Mouse (Mus musculus): Measurements from ENCODE around the gene Zc3h10.
"Not testable (repeated sequence)": the region's sequence is repeated elsewhere in the genome, so short reads cannot be mapped to it uniquely, and the experiment has no call there.

Zc3h10 gene

DNA sequence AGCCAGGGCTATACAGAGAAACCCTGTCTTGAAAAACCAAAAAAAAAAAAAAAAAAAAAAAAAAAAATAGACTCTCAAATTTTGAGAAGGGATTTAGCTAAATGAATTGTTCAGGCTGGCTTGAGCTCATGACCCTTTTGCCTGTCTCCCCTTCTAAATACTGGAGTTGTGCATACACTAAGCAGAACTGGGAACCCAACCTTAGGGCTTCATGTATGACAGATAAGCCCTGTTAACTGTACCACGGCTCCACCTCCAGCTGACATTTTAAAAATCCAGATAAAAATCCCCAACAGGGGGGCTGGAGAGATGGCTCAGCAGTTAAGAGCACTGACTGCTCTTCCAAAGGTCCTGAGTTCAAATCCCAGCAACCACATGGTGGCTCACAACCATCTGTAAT, 8.0 kb upstream of the Zc3h10 start:
- DNase-seq (ENCODE audit: low read depth, low spot score): not testable (repeated sequence)

DNA sequence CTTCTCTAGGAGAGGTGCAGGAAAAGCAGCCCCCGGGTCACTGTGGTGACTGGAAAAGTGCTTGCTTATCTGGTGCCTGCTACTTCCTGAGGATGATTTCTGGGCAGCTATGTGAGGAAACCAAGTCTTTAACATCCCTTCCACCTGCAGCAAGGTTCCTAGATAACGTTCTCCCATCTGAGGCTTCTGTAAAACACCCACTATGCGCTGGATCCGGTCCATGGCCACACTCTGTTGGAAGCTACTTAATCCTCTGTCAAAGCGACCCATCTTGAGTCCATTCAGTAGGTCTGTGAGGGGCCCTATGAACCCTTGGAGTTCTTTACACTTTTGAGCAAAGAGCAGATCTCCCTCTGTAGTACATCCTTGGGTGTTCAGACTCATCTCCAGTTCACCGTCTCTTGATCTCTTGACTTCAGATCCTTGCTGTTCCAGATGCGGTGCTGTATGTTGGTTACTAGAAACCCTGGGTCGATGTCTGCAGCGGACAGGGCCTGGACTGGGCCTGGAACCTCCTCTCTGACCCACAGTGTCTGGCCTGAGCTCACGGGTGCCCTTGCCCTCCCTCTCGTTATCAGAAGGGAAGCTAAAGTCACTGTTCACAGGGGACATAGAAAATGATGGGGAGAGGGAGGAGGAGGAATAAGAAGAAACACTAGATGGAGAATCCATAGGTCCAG, 2.7 kb upstream of the Zc3h10 start:
- DNase-seq (ENCODE audit: low read depth, low spot score): not testable (repeated sequence)

DNA sequence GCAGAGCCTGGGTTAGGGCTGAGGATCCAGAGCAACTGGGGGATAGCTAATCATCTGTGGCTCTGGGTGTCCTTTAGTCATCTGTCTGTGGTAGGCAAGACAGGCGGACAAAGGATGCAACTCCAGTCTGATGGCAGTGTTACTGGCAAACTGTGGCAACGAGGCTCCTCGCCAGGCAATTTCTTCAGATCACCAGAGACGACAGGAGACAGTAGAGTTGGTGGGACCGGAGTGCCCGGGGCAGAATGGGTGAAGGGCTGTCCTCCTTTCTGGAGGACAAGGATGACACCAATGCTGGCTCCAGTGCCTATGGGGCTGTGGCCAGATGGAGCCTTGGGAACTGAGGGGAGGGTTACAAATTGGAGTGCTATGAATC, 2.1 kb upstream of the Zc3h10 start:
- DNase-seq (ENCODE audit: low read depth, low spot score): peak; percentile 28

DNA sequence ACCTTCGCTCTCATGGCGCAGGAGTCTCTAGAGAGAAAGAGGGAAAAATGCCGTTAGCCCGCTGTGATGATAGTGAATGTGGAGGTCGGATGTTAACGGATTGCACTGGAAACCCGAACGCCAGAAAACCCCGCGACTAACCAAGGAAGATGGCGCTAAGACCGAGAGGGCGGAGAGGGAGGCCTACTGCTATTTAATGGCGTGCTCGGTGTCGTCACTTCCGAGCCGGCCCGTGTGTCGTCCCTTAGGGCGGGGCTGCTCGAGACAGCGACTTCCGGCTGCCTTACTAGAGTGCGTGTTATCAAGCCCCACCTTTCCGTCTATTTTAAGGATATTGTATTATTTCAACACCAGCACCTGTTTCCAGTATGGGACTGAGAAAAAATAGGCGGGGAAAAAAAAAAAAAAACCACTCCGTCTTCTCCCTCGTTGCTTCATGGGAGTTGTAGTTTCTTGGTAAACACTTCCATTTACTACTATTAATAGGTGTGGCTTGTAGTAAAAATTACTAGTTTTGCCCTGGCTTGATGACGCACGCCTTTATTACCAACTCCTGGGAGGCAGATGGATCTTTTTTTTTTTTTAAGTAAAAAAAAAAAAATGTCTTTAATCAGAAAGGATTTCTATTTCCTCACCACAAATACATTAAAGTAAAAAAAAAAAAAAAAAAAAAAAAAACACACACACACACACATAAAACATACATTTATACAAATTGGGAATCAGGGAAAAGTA, 1.5 kb upstream of the Zc3h10 start, which contains the start of gene Rpl41:
Gene Rpl41, minus strand, starts transcription at position 359 of the 735 bp plus-strand sequence.
- DNase-seq (ENCODE audit: low read depth, low spot score): peak; percentile 99

DNA sequence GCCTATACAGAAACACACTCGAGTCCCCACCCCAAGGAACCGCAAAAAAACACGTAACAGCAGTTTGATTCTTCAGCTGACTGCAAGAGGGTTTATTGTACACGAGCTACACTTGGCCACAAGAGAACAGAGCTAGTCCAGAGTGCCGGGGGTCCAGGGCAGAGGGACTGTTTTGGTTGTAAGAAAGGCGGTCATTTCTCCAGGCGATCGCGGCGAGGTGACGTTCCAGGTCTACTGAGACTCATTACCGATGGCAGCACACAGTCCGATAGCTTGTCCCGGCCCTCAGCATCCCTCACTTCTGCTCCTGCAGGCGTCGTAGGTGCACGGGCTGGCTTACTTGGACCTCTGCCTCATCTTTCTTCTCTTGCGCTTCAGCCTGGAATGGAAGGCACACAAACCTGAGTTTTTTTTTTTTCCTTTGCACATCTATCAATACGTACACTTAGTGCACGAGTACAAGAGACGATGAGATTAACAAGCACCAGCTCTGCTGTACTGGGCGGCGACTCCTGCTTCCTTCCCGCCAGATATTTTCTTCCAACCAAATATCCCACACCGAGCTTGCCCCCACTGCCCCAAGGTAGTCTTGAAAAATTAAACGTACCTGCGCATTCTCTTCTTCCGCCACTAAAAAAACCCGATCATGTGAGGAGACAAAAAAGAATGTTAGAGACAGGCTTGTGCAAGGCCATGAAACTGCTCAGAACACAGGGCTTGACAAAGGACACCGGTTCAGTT, 647 bp upstream of the Zc3h10 start:
- not testable (repeated sequence) for DNase-seq (ENCODE audit: low read depth, low spot score)

DNA sequence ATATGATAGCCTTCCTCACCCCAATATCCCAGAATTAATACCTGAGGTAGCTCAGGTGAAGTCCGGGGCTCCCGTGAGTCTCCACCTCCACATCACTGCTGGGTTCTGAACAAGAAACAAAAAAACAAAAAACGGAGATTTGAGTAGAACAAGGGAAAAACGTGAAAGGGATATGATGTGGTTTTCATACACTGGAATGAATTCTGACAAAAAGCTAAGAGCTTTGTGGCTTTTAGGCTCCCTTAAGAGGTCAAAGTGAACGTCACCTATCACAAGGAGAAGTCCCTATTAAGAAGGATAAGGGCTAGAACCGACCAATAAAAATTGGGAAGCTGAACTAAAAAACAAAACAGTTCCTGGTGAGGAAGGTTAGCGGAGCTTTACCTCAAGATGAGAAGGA, 787 bp downstream of the Zc3h10 start:
- peak; percentile 55 for DNase-seq (ENCODE audit: low read depth, low spot score)

DNA sequence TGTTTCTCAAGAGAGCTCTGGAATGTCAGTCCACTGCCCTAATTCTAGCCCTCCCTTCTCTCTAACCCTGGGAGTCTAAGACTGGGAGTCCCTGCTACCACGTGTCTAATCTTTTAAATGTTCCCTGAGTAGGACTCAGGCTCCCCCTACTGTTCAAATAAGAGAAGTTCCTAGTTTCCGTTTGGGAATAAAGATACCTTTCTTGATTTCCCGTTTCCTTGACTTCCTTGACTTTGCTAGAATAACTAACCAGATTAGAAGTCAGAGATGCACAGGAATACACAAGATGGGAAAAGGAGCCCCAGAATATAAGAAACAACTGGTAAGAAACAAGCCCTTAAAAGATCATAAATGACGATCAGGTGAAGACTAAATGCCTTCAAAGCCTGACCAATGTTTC, 1.2 kb downstream of the Zc3h10 start:
- peak; percentile 71 for DNase-seq (ENCODE audit: low read depth, low spot score)

DNA sequence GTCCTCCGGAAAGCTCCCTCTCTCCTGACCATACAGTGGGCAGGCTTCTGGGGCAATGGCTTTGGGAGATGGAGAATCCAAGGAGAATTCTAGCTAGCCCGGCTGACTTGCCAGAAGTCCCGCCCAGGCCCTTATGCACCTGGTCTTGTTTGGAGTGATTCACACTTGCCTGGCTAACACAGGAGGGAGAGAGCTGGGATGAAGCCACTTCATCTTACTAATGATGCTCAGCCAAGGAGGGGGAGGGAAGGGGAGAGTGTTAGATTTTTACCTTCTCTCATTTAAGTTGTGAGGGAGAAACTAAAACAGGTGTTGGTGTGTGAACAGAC, 2.0 kb downstream of the Zc3h10 start:
- no peak for DNase-seq (ENCODE audit: low read depth, low spot score)

DNA sequence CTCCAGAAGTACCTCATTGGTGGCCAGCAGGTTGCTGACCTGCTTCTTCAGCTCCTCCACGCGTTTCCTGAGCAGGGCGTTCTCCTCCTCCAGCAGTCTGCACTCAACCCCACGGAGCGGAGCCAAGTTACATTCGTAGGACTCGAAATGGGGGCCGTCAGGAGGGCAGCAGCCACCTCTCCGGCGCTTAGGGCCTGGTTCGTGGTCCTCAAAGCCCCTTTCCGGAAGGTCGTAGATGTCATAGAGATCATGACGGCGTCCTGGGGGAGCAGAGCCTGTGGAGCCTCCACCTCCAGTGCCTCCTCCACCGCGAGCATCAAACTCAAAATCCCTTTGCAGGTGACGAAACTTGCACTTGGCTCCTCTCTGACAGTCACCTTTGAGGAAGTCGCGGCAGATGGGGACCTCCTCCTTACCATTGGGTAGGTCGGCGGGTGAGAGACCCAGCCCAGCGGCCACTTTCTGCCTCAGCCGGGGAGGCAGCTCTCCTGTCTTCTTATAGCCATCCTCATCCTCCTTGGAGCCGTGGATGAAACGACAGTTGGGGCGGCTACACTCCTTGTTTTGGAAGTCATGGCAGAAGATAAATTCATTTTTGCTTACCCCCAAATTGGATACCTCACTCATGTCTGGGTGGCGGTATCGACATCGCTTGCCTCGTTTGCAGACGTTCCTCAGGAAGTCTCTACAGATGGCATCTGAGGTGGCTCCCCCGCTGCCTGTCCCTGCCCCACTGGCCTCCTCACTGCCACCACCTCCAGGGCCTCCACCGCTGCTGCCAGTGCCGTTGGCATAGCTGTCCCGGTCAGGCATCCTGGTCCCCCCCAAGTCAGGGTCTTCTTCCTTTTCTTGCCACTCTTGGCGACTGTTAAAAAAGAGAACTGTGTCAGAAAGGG, 2.7 kb downstream of the Zc3h10 start:
- no peak for DNase-seq (ENCODE audit: low read depth, low spot score)

DNA sequence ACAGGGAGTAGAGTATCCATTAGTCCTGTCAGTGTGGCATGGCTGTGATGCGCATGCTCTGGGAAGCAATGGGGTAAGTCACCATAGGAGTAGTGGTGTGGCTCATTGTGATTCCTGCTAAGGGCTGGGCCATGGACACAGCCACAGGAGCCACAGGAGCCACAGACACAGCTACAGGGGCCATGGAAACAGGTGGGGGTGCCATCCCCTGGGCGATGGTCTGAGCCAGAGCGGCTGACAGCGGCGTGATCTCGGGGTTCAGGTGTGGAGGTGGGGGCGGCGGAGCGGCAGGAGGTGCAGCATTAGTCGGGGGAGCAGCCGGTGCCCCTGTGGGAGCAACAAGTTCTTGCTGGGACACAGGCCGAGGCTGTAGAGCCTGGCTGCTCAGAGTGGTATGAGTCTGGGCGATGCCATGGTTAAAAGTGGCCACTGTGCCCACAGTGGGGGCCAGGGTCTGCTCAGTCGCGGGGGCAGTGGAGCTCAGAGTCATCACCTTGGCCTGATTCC, 3.4 kb downstream of the Zc3h10 start:
- no peak for DNase-seq (ENCODE audit: low read depth, low spot score)

DNA sequence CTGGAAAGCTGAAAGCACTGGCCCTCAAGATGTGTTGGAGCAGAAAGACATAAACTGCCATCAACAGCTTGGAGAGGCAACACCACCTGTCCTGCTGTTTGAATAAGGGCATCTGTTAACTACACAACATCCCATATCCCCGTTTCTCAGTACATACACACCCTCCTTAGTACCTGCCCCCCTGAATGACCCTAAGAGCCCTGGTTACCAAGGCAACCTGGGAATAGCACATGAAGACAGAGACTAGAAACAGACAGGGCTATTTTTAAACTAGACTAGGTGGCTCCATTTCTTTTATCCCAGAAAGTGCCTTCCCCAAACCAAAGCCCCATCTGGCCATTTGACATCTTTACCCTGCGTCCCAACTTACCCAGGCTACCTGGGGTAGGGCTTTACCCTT, 4.5 kb downstream of the Zc3h10 start:
- no peak for DNase-seq (ENCODE audit: low read depth, low spot score)

DNA sequence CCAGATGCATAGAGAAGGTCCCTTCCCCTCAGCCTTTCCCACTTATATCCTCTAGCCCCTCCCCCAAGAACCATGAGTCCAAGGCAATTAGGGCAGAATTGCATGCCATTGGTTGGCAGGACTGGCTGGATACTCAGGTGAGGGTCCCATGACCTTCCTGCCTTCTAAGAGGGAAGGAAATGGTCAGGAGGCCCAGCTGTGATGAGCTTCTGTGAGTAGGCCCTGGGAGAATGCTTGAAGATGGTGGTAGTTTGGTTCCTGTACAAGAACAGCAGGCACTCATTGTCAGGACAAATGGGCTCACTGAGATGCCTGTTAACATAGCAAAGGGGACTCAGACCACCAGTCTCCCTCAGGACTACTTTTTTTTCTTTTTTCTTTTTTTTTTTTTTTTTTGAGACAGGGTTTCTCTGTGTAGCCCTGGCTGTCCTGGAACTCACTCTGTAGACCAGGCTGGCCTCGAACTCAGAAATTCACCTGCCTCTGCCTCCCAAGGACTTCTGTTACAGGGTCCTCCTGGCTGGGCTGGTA, 9.2 kb downstream of the Zc3h10 start:
- no peak for DNase-seq (ENCODE audit: low read depth, low spot score)

DNA sequence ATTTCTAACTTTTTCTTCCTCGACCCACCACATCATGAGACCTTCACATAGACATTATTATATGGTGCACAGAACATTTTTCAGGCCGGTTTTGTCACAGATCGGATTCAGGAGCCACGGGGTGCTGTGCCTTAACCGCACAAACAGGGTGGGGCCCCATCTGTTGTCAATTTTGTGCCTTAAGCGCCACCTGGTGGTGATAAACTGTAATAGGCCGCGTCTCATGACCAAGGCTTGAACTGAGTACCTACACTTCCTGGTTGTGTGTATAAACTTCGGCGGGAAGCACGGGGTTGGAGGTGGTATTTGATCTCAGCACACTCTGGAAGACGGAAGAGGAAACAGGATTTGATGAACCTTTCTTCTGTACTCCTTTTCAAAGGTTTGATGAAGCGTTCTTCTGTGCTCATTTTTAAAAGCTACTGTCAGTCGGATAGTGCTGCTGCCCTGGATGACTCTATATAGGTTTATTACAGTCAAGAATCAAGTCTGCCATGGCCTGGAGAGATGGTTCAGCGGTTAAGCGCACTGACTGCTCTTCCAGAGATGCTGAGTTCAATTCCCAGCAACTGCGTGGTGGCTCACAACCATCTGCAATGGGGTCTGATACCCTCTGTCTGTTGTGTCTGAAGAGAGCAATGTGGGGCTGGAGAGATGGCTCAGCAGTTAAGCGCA, 11.2 kb downstream of the Zc3h10 start:
- DNase-seq (ENCODE audit: low read depth, low spot score): peak; percentile 94

DNA sequence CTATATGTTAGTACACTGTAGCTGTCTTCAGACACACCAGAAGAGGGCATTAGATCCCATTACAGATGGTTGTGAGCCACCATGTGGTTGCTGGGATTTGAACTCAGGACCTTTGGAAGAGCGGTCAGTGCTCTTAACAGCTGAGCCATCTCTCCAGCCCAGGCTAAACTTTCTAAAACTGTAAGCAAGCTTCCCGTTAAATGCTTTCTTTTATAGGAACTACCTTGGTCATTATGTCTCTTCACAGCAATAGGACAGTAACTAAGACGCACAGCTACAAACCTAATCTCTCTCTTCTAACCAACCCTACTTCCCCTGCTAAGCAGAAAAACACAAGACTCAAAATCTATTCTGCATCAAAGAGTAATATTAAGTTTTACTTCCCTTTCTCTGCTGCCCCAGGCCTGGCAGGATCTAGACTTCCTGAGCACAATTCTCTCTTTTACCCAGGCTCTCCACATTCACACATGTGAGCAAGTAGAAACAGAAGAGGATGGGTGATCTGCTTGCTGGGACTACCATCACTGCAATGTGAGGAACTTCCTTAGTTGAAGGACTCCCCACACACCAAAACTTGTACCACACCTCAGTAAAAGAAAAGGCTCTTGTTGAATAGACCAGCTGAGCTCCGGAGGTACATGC, 11.8 kb downstream of the Zc3h10 start:
- DNase-seq (ENCODE audit: low read depth, low spot score): no peak

DNA sequence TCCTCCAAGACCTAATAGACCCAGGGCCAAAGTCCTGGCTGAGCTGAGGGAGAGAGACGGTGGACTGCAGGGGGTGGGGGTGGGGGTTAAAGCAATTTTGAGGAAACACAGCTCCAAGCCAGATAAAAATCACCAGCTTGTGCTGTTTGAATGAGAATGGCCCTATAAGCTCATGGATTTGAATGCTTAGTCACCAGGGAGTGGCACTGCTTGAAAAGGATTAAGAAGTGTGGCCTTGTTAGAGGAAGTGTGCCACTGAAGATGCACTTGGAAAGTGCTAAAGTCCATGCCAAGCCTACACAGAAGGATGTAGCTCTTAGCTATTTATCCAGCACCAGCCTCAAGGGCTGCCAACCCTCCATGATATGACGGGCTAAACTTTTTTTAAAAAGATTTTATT, 12.4 kb downstream of the Zc3h10 start:
- DNase-seq (ENCODE audit: low read depth, low spot score): no peak

DNA sequence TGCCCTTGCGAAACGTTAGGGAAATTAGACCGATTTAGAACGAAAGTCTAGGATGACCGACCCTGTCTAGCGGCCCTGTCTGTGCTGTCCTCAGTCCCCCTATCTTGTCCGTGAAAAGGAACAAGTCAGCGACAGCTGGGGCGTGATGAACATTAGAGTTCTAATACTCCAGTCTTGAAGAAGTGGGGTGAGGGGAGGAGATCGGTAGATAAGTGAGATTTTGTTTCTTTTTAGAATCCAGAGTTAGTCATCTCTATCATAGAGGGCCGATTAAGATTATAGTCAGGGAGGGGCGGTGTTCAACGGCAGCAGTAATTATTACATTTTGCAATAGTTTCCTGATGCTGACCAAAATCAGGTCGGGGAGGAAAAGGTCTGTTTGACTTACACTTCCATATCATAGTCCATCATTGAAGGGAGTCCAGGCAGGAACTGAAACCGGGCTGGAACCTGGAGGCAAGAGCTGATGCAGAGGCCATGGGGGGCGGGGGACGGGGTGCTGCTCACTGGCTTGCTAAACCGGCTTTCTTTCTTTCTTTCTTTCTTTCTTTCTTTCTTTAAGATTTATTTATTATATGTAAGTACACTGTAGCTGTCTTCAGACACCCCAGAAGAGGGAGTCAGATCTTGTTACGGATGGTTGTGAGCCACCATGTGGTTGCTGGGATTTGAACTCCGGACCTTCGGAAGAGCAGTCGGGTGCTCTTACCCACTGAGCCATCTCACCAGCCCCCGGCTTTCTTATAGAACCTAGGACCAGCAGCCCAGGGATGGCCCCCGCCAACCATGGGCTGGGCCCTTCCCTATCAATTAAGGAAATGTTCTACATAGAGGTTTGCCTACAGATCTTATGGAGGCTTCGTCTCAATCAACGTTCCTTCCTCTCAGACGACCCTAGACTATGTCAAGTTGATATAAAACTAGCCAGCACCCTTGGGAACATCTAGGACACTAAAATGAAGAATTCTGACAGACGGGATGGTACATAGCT, 20.9 kb downstream of the Zc3h10 start:
- no peak for DNase-seq (ENCODE audit: low read depth, low spot score)

DNA sequence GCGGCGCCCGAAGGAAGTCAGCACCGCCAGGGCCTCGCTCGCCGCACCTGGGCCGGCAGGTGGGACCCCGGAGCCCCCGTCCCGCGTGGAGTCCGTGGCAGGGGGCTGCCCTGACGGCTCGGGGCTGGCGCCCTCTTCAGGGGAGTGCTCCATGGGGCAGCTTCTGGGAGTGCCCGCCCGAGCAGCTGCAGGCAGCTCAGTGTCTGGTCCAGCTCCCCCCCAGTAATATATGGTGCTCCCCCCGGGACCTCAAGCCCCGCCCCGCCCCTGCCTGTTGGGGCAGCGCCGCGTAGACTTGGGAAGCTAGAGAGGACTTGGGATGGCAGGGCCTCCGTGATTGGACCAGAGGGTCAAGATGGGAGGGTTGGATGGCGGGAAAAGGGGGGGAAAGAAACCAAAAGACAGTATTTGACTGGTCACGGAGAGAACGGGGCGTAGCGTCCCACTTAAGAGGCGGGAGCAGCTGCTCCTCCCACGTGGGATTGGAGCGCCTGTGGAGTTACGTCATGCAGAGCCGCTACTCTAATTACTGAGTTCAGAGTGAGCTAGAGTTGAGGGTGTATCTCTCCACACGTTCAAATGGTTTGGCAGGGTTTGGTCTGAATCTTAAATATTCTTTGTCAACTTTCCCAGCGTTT, 21.8 kb downstream of the Zc3h10 start, which contains the start of gene Esyt1:
Gene Esyt1, minus strand, starts transcription at position 201 of the 638 bp plus-strand sequence.
- DNase-seq (ENCODE audit: low read depth, low spot score): peak; percentile 98
